Mouse (Mus musculus): ENCODE results near the gene Cdc6. TPM values are rescaled to one million over a fixed set of nuclear protein-coding genes. Genes with fewer than 3 reads are reported as not detected.
"Not testable (repeated sequence)": the region's sequence is repeated elsewhere in the genome, so short reads cannot be mapped to it uniquely, and the experiment has no call there.

The Cdc6 gene
- total RNA-seq, 2 experiments from 2014 or later = 3.8 to 6.5 TPM

DNA sequence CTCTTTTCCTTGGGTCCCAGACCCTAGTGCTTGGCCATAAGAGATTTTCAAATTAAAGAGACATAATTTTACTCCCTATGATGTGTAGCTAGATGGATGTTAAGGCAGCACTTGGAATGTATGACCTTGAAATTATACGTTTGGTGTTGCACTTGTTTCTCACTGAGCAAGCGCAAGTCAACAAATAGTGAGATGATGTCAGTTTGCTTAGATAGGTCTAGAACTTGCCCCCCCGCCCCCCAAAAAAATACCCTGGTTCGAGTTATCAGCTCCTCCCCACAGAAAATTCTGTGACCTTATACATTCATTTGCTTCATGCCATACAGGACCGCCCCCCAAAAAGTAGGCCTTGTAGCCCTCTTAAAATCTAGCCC lies 551 bp upstream of the Cdc6 start:
- DNase-seq = no peak

GRCm38 (mm10) chr11:98909654-98910053 lies 2.1 kb downstream of the Cdc6 start:
- peak; percentile 78 for DNase-seq

GRCm38 (mm10) chr11:98910415-98910814 lies 2.8 kb downstream of the Cdc6 start:
- no peak for DNase-seq

DNA sequence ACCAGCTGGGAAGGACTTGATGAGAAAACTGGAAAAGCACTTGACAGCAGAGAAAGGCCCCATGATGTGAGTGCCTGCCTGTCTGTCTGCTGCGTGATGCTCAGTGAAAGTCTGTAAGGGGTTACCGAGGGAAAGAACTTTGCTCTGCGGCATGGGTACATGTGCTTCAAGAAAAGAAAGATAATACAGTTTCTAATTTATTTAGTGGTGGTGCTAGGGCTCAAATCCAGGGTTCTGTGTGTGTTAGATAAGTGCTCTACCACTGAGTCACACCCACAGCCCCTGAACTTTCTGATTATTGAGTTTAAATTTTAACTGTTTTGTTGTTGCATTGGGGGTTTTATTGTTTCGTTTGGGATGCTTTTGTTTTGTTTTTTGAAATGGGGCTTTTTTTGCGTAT lies 3.9 kb downstream of the Cdc6 start:
- DNase-seq = no peak

DNA sequence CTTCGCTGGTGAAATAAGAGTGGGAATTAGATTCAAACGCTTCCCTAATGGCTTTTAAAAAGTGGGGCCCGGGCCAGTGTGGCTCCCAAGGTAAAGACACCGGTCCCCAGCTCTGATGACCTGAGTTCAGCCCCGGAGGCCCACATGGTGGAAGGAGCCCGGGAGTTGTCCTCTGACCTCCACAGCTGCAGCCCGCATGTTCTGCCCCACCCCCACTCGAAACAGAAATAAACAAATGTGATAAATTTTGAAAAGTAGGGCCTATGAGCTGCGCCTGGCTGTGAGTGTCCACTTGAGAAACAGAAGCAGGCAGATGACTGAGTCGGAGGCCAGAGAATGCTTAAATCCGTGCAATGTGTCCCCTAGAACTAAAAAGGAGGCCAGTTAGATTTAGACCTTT lies 6.6 kb downstream of the Cdc6 start:
- no peak for DNase-seq

DNA sequence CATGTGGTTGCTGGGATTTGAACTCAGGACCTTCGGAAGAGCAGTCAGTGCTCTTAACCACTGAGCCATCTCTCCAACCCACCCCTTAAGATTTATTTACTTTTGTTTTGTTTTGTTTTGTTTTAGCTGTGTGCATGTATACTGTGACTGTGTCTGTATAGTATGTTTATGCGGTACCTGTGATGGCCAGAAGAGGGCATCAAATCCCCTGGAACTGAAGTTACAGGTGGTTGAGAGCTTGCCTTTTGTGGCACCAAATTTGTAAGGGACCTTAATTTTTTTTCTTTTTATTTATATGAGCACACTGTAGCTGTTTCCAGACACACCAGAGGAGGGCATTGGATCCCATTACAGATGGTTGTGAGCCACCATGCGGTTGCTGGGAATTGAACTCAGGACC lies 8.8 kb downstream of the Cdc6 start:
- not testable (repeated sequence) for DNase-seq

DNA sequence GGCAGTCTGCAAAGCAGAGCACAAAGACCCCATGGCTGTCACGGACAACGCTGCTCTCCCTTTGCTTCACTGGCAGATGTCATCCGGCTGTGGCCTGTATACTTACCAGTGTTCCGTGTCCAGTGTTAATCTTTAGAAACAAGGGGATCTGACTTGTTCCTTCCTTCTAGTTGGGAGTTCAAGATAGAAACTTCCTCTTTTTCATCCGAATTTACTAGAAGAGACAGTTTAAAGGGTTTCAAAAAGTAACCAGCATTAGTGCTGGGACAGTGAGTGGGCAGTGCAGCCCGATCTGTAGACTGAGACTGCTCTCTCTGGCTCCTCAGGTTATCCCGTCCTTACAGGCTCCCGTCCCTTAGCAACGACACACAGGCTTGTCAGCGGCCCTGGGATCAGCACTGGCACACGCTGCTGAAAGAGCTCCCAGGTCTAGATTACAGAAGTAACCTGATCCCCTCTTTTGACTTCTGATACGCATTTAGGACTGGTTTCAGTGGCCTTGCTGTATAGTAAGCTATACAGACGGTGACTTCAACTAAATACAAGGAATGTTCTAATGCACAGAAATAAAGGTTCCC lies 9.9 kb downstream of the Cdc6 start:
- no peak for DNase-seq

GRCm38 (mm10) chr11:98918231-98918630 lies 10.6 kb downstream of the Cdc6 start:
- DNase-seq = peak; percentile 60

GRCm38 (mm10) chr11:98919009-98919408 lies 11.4 kb downstream of the Cdc6 start:
- DNase-seq = no peak

DNA sequence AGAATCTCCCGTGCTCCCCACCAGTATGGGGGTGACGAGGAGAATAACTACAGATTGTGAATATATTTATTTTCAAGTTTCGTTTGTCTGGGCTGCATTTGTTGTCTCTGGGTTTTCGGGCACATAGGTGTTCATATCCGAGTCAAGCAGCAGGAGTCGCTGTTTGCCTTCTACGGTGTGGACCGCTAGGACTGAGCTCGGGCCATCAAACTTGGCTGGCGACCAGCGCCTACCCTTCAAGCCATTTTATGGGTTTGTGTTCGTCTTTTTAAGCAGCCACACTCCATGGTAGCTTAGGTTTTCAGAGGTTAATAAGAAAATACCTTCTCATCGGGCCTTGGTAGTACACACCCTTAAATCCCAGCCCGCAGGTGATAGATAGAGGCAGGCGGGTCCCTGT lies 14.2 kb downstream of the Cdc6 start:
- peak; percentile 71 for DNase-seq

GRCm38 (mm10) chr11:98922307-98922706 lies 14.7 kb downstream of the Cdc6 start:
- DNase-seq = peak; percentile 75

- peak; percentile 13 for DNase-seq
Measured at GRCm38 (mm10) chr11:98922851-98923711, 15.5 kb downstream of the Cdc6 start.

- peak; percentile 25 for DNase-seq
Measured at GRCm38 (mm10) chr11:98924633-98925175, 17.1 kb downstream of the Cdc6 start.

DNA sequence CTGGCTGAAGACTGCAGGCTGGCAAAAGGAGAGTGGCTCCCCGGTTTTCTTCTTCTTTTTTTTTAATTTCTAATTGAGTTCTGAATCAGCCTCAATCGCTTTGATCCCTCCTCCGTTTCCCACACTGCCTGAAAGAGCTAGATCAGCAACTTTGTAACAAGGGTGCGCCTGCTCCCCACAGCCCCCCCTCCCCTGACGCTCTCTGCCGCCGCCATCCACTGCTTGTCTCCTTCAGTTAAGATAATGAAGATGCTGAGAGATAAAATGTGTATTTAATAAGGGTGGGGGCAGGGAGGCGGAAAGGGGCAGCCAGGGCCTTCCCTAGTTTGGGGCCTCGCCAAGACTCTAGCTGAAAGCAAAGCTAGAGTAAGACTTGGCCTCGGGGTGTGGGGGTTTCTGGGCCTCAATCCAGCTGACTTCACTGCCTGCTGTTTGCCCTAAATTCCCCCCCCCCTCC lies 17.7 kb downstream of the Cdc6 start:
- DNase-seq = peak; percentile 72

- DNase-seq = peak; percentile 71
Measured at GRCm38 (mm10) chr11:98925868-98926311, 18.3 kb downstream of the Cdc6 start.

DNA sequence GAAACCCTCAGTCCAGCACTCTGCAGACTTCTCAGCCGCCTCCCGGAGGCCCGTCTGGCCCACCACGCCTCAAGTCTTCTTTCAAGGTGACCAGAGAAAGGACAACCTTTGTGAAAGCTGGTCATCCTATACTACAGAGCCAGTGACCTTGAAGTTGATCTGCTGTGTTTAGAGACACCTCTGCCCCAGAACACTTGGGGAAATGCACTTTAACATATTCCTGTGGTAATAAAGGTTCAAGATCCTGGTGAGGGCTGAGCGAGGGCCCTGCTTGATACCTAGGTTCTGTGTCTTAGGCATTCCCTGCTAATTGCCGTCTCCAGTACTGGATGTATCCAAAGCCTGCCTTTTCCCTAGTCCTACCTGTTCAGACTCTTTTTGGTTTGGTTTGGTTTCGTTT lies 19.0 kb downstream of the Cdc6 start:
- no peak for DNase-seq

DNA sequence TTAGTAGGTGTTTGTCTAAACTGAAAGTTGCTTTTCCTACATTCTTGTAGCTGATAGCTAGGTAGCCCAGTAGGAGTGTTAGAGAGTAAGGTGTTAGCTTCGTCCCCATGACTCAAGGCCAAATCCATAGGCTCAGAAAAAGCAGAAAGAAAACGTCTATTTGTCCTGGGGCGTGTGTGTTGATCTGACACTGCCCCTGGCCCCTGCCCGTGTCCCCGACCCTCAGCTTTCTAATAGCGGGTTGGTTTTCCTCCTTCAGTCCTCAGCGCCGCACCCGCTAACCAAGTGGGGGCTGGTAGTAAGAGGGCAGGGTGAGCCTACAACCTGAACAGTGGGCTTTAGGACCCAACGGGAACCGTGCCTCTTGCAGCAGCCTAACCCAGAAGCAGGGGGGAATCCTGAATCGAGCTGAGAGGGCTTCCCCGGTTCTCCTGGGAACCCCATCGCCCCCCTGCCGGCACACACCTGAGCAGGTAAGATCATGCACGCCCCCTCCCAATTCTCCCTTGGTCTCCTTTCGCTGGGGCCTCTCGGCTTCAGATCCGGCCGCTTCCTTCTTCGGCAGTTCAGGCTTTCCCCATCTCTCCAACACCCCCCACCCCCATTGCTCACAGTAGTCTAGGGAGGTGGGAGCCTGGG lies 20.0 kb downstream of the Cdc6 start, which contains the start of gene Rara:
TSS of gene Rara (plus strand) at position 381 of the 639 bp plus-strand sequence.
- DNase-seq = peak; percentile 48

DNA sequence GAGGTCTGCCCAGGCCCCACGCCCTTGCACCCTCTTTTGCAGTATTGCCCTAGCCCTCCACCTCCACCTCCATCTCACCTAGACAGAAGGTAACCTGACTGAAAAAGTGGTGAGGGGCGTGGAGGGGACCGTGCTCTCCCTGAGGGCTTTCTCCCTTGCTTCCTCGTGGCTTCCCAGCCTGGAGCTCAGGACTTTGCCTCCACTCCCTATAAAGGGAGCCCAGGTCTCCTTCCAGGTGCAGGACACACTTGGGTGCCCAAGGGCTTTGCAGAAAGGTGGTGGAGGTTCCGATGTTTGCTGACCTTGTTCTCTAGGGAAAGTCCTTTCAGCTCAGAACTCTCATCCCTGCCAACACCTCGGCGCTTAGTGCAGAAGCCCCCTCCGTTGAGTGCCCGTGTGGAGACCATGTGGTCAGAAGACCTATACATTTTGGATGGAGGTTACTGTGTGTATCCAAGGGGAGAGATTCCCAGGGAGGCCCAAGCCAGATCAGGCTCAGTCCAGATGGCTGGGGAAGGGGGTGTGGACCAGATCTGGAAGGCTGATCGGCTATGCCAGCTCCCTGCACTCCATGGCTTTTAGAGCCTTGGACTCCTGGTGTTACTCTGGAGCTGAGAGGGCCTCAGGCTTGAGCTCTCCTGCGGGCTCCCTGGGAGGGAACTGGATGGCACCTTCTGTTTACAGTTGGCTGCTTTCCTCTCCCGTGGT lies 20.7 kb downstream of the Cdc6 start:
- peak; percentile 22 for DNase-seq

DNA sequence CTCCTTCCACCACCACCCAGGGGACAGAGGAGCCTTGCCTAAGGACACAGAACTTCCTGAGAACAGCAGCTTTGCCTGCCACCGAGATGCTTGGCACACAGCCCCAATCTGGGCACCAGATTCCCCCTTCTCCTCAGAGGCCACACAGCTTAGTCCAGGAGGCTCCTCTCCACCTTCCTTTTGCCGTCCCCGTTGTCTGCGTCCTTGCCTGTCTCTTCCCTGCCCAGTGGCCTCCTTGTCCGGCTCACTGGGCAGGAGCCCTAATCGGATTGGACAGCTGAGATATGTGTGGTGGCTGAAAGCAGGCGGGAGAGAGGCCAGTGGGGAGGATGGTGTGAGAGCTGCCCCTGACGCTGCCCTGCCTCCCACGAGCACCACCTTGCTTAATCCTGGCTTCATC lies 21.9 kb downstream of the Cdc6 start:
- DNase-seq = peak; percentile 51

GRCm38 (mm10) chr11:98930127-98930601 lies 22.6 kb downstream of the Cdc6 start:
- DNase-seq = peak; percentile 61

GRCm38 (mm10) chr11:98930773-98931512 lies 23.3 kb downstream of the Cdc6 start:
- peak; percentile 56 for DNase-seq
